Mouse (Mus musculus) ovary, postnatal 10 days (tissue): ENCODE results near the gene Myl4.

Source experiments
- DNase-seq: peaks from one replicate; pipeline ENCODE4 v3.0.0; 2022; ENCODE audit warnings: low spot score

Myl4 gene

DNA sequence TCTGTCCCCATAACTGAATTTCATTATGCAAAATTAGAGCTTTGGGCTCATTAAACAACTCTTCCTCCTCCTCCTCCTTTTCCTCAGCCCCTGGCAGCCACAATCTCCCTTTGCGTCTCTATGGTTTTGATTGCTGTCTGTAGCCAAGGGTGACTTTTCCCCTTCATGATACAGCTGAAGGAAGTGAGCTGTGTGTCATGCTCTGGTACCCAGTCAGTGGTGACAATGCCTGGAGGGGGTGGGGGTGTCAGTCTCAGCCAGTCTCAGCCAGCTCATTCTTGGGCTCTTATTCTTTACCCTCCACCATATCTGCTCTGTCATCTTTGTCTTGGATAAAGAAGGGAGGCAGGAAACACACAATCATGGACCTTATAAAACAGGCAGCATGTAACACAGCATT lies 80.8 kb downstream of the Myl4 start:
- DNase-seq: no peak

GRCm38 (mm10) chr11:104637010-104637409 lies 86.5 kb downstream of the Myl4 start:
- no peak for DNase-seq

DNA sequence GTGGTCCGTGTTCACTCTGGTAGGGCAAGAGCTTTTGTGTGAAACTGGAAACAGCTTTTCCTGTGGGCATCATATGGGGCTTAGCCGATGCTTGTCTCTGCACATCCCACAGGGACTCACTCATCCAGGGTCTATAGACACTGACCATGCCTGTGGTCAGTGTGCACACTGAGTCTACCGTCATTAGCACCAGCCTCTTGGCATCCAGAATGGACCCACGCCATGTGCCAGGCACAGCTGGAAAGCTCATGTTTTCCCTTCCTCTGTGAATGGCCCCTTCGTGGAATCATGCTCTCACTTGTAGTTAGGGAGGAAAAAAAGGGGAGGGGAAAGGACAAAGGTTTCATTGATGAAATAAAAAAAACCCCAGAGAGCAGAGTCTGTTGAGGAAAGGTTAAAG lies 87.5 kb downstream of the Myl4 start:
- DNase-seq: no peak

- DNase-seq: no peak
Observed at GRCm38 (mm10) chr11:104638906-104639305, 88.4 kb downstream of the Myl4 start.

DNA sequence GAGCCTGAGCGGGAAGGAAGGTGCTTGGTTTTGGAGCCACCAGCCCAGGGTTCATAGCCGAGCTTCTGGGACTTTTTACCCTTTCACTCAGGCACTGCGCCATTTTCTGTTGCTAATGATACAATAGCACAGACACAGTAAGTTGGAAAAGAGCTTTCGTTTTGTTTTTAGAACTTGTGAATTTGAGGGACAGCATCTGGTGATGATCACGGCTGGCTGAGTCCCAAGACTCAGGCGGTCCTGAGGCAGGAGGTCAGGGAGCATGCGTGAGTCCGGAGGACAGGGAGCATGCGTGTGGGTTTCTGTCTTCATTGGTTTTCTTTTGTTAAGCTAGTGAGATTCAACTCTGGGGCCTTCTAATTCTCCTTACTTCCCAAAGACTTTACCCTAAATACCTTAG lies 89.2 kb downstream of the Myl4 start:
- DNase-seq: no peak

DNA sequence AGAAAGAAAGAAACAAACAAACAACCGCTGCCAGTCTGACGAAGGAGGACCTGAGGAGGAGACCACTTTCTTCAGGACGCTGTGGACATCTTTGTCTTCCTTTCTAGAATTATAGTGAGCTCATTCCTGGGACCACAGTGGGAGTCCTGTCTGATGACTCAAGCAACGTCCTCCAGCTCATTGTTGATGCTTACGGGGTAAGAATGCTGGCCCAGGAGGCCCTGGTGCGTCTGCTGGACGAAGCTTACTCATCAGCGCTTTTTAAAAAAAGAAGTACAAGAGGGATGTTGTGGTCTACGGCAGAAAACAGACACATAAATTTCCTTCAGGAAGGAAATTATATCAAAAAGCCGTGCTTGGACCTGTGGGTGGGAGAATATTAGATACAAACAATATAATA lies 90.4 kb downstream of the Myl4 start:
- DNase-seq: no peak

GRCm38 (mm10) chr11:104643236-104643635 lies 92.8 kb downstream of the Myl4 start:
- DNase-seq: no peak
